ENCODE assay signal across 13 mouse cellular contexts in the genomic region with DNA sequence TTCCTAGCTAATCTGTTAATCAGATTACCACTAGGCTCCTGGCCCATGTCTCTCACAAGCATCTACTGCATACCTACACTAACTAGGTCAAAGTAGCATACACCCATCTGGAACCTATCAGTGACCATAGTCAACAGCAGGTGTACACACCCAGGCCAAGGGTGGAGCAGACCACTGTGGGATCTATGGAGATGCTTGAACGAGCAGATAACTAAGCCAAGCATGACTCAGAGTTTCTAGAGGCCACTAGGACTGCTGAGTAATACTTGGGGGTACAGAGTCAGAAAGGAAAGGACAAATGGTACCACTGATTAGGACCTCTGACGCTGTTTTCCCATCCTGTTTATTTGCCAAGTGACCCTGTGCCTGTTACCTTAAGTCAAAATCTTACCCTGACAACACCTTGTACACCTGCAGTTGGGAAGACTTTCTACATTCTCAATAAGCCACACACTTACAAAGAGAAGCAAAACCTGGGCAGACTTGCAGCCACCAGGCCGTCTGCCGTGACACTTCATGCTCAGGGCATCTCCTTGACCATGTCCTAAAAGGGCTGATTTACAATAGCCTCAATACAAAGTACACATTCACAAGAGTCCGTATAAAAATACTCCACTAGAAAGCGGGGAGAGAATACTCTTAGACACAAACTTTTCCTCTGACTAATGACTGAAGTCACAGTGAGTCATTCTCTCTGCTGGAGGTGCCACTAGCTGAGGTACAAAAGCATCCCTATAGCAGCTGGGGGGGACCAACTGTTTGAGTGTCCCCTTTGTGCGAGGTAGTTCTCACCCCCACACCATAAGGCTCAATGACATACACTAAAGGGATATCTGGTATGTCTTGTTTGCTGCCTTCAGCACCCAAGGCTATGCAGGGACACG. TPM values are rescaled to one million over a fixed set of nuclear protein-coding genes. Genes with fewer than 3 reads are reported as not detected.
DNase-seq lines count a peak whose midpoint lies in the region; ATAC-seq lines count a peak whose summit lies in the region.
"Had no signal": no experiment of that assay in that cellular context is flagged by ENCODE, and none has a peak within 500 bp of the region (broad histone marks: within the 10 kb centered on the region; RNA-seq: fewer than 3 reads in every experiment).

No protein-coding gene starts in this region.

- peaks cover 19% of the 10 kb centered on the region for H3K36me3 ChIP-seq in kidney, embryonic 16.5 days (ENCODE audit: insufficient read depth, low read length)

- 83% methylated on average over 8 of the region's 8 CpGs for WGBS in kidney, embryonic 16.5 days

- H3K4me2 ChIP-seq in kidney, embryonic 16.5 days (replicated peaks; ENCODE audit: low read depth, low read length) = no peak overlapping the region
- H3K4me2 ChIP-seq: forebrain, embryonic 13.5 days; limb, embryonic 15.5 days had no signal

- no peak for DNase-seq in kidney, adult 18-20 months
- DNase-seq in NIH3T3 (ENCODE audit: low read depth) = peak; percentile 48
- peak; percentile 11 for DNase-seq in retina, postnatal 1 day
- DNase-seq in gastrocnemius, postnatal 14 days = no peak
- DNase-seq in yolk sac, embryonic 10.5 days (ENCODE audit: low spot score) = no peak
- DNase-seq: cerebellum, adult 2 months; heart, postnatal 4 days had no signal

- H3K27me3 ChIP-seq in kidney, embryonic 16.5 days (ENCODE audit: insufficient read depth, low read length) = no peaks in the 10 kb centered on the region
- H3K27me3 ChIP-seq: forebrain, embryonic 13.5 days; limb, embryonic 15.5 days had no signal

- H3K9ac ChIP-seq in kidney, embryonic 16.5 days (replicated peaks; ENCODE audit: low read length) = no peak overlapping the region
- H3K9ac ChIP-seq: forebrain, embryonic 13.5 days; limb, embryonic 15.5 days had no signal

- no peaks in the 10 kb centered on the region for H3K4me1 ChIP-seq in kidney, embryonic 16.5 days (ENCODE audit: insufficient read depth, low read length)
- H3K4me1 ChIP-seq: forebrain, embryonic 13.5 days; limb, embryonic 15.5 days had no signal

- intact Hi-C loops in gastrocnemius, postnatal 14 days (cut with DNase I; ENCODE audit: low total_unique reads) = no loop called here

- H3K27ac ChIP-seq in kidney, embryonic 16.5 days (ENCODE audit: low read length) = no peak overlapping the region
- H3K27ac ChIP-seq: forebrain, embryonic 13.5 days; limb, embryonic 15.5 days had no signal

- no peaks in the 10 kb centered on the region for H3K9me3 ChIP-seq in kidney, embryonic 16.5 days (ENCODE audit: low read length)
- H3K9me3 ChIP-seq: forebrain, embryonic 13.5 days; limb, embryonic 15.5 days had no signal

- peak; percentile 51; the same call in 1 of the 2 replicates for ATAC-seq in kidney, embryonic 16.5 days (ENCODE audit: low FRiP score, low TSS enrichment)
- ATAC-seq in erythroid progenitor cell, adult 5-6 weeks (replicated peaks; ENCODE audit: low FRiP score, poor library complexity, severe bottlenecking) = peak; percentile 84
- no peak for ATAC-seq in activated CD4-positive, CD25-positive, alpha-beta regulatory T cell, adult 4 months
- ATAC-seq: forebrain, embryonic 13.5 days had no signal

- no peak overlapping the region for H3K4me3 ChIP-seq in kidney, embryonic 16.5 days (ENCODE audit: low read length)
- H3K4me3 ChIP-seq: forebrain, embryonic 13.5 days; limb, embryonic 15.5 days had no signal

RNA-seq across cellular contexts. Expression of a gene that starts 16.4 kb away (rescaled TPM):
- polyA plus RNA-seq in kidney, embryonic 16.5 days (2015; fragmentation: Nextera tagmentation; extraction: Ambion mirVana) = 50.2 and 50.8 TPM in 2 replicates
- 75.9 and 106 TPM in 2 replicates for total RNA-seq in erythroid progenitor cell, adult 5-6 weeks (2015; ENCODE audit: low replicate concordance)
- total RNA-seq in erythroid progenitor cell, adult 5-6 weeks (2017; ENCODE audit: low replicate concordance) = 143 and 155 TPM in 2 replicates
- 10 to 100 TPM; 17.8 to 19.2 TPM for total RNA-seq in gastrocnemius, postnatal 14 days (2021)
- polyA plus RNA-seq in activated CD4-positive, CD25-positive, alpha-beta regulatory T cell, adult 4 months (2017; shearing (Covaris generic)) = 10 to 100 TPM; 36.7 to 37.6 TPM

RNA-seq across cellular contexts. Expression of a gene that starts 24.8 kb away (rescaled TPM):
- 38.3 and 42.4 TPM in 2 replicates for polyA plus RNA-seq in kidney, embryonic 16.5 days (2015; fragmentation: Nextera tagmentation; extraction: Ambion mirVana)
- 13.0 and 14.1 TPM in 2 replicates for total RNA-seq in erythroid progenitor cell, adult 5-6 weeks (2015; ENCODE audit: low replicate concordance)
- total RNA-seq in erythroid progenitor cell, adult 5-6 weeks (2017; ENCODE audit: low replicate concordance) = 18.7 and 23.9 TPM in 2 replicates
- total RNA-seq in gastrocnemius, postnatal 14 days (2021) = 1 to 10 TPM; 7.9 to 9.6 TPM
- 10 to 100 TPM; 34.8 to 35.0 TPM for polyA plus RNA-seq in activated CD4-positive, CD25-positive, alpha-beta regulatory T cell, adult 4 months (2017; shearing (Covaris generic))

RNA-seq across cellular contexts. Expression of a gene that starts 25.1 kb away (rescaled TPM):
- polyA plus RNA-seq in kidney, embryonic 16.5 days (2015; fragmentation: Nextera tagmentation; extraction: Ambion mirVana) = 20.0 and 23.7 TPM in 2 replicates
- total RNA-seq in erythroid progenitor cell, adult 5-6 weeks (2015; ENCODE audit: low replicate concordance) = not detected in 2 replicates
- not detected in 2 replicates for total RNA-seq in erythroid progenitor cell, adult 5-6 weeks (2017; ENCODE audit: low replicate concordance)
- not detected for total RNA-seq in gastrocnemius, postnatal 14 days (2021)
- polyA plus RNA-seq in activated CD4-positive, CD25-positive, alpha-beta regulatory T cell, adult 4 months (2017; shearing (Covaris generic)) = not detected
- total RNA-seq: layer of hippocampus, adult 18-20 months had no signal

RNA-seq across cellular contexts. Expression of a gene that starts 29.0 kb away (rescaled TPM):
- 61.9 and 62.1 TPM in 2 replicates for polyA plus RNA-seq in kidney, embryonic 16.5 days (2015; fragmentation: Nextera tagmentation; extraction: Ambion mirVana)
- not detected in 2 replicates for total RNA-seq in erythroid progenitor cell, adult 5-6 weeks (2015; ENCODE audit: low replicate concordance)
- total RNA-seq in erythroid progenitor cell, adult 5-6 weeks (2017; ENCODE audit: low replicate concordance) = 2.3 and 5.0 TPM in 2 replicates
- total RNA-seq in gastrocnemius, postnatal 14 days (2021) = 10 to 100 TPM; 18.4 to 24.4 TPM
- polyA plus RNA-seq in activated CD4-positive, CD25-positive, alpha-beta regulatory T cell, adult 4 months (2017; shearing (Covaris generic)) = under 1 TPM in 1 of 2 experiments, not detected in 1; 0.49 TPM

RNA-seq across cellular contexts. Expression of a gene that starts 32.2 kb away (rescaled TPM):
- polyA plus RNA-seq in kidney, embryonic 16.5 days (2015; fragmentation: Nextera tagmentation; extraction: Ambion mirVana) = 4,198 and 4,493 TPM in 2 replicates
- 47,098 and 48,818 TPM in 2 replicates for total RNA-seq in erythroid progenitor cell, adult 5-6 weeks (2015; ENCODE audit: low replicate concordance)
- 9,652 and 12,236 TPM in 2 replicates for total RNA-seq in erythroid progenitor cell, adult 5-6 weeks (2017; ENCODE audit: low replicate concordance)
- 1,000 to 10,000 TPM; 1,024 TPM for total RNA-seq in gastrocnemius, postnatal 14 days (2021)
- 100 to 1,000 TPM in 1 of 2 experiments, 1 to 10 TPM in 1; 4.6 to 196 TPM for polyA plus RNA-seq in activated CD4-positive, CD25-positive, alpha-beta regulatory T cell, adult 4 months (2017; shearing (Covaris generic))

Comparison
In these comparisons a context has a peak if more than half of its experiments do, and no peak if none do; other contexts are left out.
1. DNase-seq: peak in NIH3T3 (single experiment) and retina, postnatal 1 day (single experiment); none in kidney, adult 18-20 months (single experiment), gastrocnemius, postnatal 14 days (single experiment) and yolk sac, embryonic 10.5 days (single experiment).